Mouse (Mus musculus): ENCODE measurements at regions not wholly inside any gene's neighbourhood (a gene's known extent, or its start where the extent isn't known, plus 50 kb on each side); places are given as distances from the start of the nearest gene placed in this dataset.

DNA sequence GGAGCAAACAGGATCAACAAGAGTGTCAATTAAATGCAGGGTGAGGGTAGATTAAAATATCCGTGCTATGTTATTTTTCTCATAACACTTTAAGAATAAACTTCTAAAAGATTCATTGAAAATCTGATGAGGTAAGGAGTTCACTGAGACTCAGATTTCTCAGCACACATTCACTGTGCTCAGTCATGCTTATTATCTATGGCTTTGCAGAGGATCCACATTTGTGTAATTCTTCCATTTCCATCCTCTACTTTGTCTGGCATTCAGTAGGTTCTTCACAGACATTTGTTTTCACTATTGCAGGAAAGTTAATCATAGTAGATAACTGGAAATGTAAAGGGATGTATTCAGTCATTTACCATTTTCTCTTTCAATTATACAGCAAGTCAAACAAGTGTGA lies 131.8 kb downstream of the Gm9733 start:
- Histone ChIP-seq H3K9me3 (ENCODE audit: low read length) (no peaks in the 10 kb centered on the region), H3K9ac (no peak overlapping the region), H3K27ac (ENCODE audit: low read depth, low read length) (no peak overlapping the region), H3K4me1 (ENCODE audit: insufficient read depth) (no peaks in the 10 kb centered on the region), H3K36me3 (ENCODE audit: insufficient read depth) (no peaks in the 10 kb centered on the region), H3K27me3 (ENCODE audit: insufficient read depth, low read length) (no peaks in the 10 kb centered on the region), H3K4me3 (ENCODE audit: low read depth, low read length) (no peak overlapping the region), H3K4me2 (ENCODE audit: low read depth) (no peak overlapping the region)
- ATAC-seq (no peak), DNase-seq (no peak)
- 25% methylated on average over 1 of the region's 1 CpGs for WGBS
- TF ChIP-seq CTCF (IDR thresholded peaks at IDR 0.05; ENCODE audit: low read depth): no peak

DNA sequence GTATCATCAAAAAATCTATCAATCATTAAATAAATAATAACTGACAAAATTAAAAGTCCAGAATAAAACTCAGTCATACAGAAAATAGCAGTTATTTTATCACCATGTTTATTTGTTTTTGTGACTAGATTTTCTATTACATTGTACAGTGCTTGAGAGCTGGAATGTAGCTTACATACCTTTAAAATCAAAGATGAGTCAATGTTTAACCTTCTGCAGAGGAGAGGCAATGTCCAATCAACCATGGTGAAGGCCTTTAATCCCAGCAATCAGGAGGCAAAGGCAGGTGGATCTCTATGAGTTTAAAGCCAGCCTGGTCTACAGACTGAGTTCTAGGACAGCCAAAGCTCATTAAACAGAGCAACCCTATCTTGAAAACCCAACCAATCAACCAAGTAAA lies 131.1 kb downstream of the Gm9733 start:
- Histone ChIP-seq H3K36me3 (ENCODE audit: insufficient read depth) (no peaks in the 10 kb centered on the region), H3K9ac (no peak overlapping the region), H3K27me3 (ENCODE audit: insufficient read depth, low read length) (no peaks in the 10 kb centered on the region), H3K27ac (ENCODE audit: low read depth, low read length) (no peak overlapping the region), H3K4me1 (ENCODE audit: insufficient read depth) (no peaks in the 10 kb centered on the region), H3K4me2 (ENCODE audit: low read depth) (no peak overlapping the region), H3K4me3 (ENCODE audit: low read depth, low read length) (no peak overlapping the region), H3K9me3 (ENCODE audit: low read length) (no peaks in the 10 kb centered on the region)
- DNase-seq: no peak
- no peak for TF ChIP-seq CTCF (IDR thresholded peaks at IDR 0.05; ENCODE audit: low read depth)
- no peak for ATAC-seq

DNA sequence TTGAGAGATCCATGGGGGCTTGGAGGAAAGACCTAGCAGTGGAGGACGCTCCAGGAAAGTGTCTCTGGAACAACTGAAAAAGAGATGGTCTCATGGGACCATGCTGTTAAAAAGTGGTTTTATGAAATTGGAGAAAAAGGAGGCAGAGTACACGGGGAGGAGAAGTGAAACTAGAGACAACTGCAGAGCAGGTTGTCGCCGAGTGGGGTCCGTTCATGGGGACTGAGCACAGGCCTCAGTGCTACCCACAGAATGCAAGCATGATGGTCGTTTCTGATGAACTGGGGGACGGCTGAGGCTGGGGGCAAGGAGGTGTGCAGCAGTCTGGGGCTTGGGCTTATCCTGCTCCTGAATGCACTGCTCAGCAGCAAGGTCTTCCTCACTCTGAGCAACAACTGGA lies 129.3 kb downstream of the Gm9733 start:
- Histone ChIP-seq H3K27me3 (ENCODE audit: insufficient read depth, low read length) (no peaks in the 10 kb centered on the region), H3K4me1 (ENCODE audit: insufficient read depth) (no peaks in the 10 kb centered on the region), H3K9ac (no peak overlapping the region), H3K4me2 (ENCODE audit: low read depth) (no peak overlapping the region), H3K9me3 (ENCODE audit: low read length) (no peaks in the 10 kb centered on the region), H3K36me3 (ENCODE audit: insufficient read depth) (no peaks in the 10 kb centered on the region), H3K4me3 (ENCODE audit: low read depth, low read length) (no peak overlapping the region), H3K27ac (ENCODE audit: low read depth, low read length) (no peak overlapping the region)
- TF ChIP-seq CTCF (IDR thresholded peaks at IDR 0.05; ENCODE audit: low read depth): no peak
- 87% methylated on average over 7 of the region's 7 CpGs for WGBS
- no peak for DNase-seq
- no peak for ATAC-seq

- no peak for ATAC-seq
- no peak for TF ChIP-seq CTCF (IDR thresholded peaks at IDR 0.05; ENCODE audit: low read depth)
Observed at GRCm38 (mm10) chr3:15205266-15206229, 126.6 kb downstream of the Gm9733 start.

GRCm38 (mm10) chr3:15212357-15212756 lies 119.7 kb downstream of the Gm9733 start:
- Histone ChIP-seq H3K9me3 (ENCODE audit: low read length) (no peaks in the 10 kb centered on the region), H3K4me1 (ENCODE audit: insufficient read depth) (no peaks in the 10 kb centered on the region), H3K36me3 (ENCODE audit: insufficient read depth) (no peaks in the 10 kb centered on the region), H3K27me3 (ENCODE audit: insufficient read depth, low read length) (no peaks in the 10 kb centered on the region), H3K27ac (ENCODE audit: low read depth, low read length) (no peak overlapping the region), H3K4me2 (ENCODE audit: low read depth) (no peak overlapping the region), H3K4me3 (ENCODE audit: low read depth, low read length) (no peak overlapping the region), H3K9ac (no peak overlapping the region)
- TF ChIP-seq CTCF (IDR thresholded peaks at IDR 0.05; ENCODE audit: low read depth): no peak
- WGBS: 87% methylated on average over 3 of the region's 3 CpGs
- no peak for ATAC-seq
- DNase-seq: no peak

More at GRCm38 (mm10) chr3:15205266-15206229, 126.6 kb downstream of the Gm9733 start:
- Histone ChIP-seq H3K4me2 (ENCODE audit: low read depth) (no peak overlapping the region), H3K9me3 (ENCODE audit: low read length) (no peaks in the 10 kb centered on the region), H3K27ac (ENCODE audit: low read depth, low read length) (no peak overlapping the region), H3K4me1 (ENCODE audit: insufficient read depth) (no peaks in the 10 kb centered on the region), H3K27me3 (ENCODE audit: insufficient read depth, low read length) (no peaks in the 10 kb centered on the region), H3K9ac (no peak overlapping the region), H3K36me3 (ENCODE audit: insufficient read depth) (no peaks in the 10 kb centered on the region), H3K4me3 (ENCODE audit: low read depth, low read length) (no peak overlapping the region)
- 10% methylated on average over 6 of the region's 6 CpGs for WGBS
- DNase-seq: no peak

DNA sequence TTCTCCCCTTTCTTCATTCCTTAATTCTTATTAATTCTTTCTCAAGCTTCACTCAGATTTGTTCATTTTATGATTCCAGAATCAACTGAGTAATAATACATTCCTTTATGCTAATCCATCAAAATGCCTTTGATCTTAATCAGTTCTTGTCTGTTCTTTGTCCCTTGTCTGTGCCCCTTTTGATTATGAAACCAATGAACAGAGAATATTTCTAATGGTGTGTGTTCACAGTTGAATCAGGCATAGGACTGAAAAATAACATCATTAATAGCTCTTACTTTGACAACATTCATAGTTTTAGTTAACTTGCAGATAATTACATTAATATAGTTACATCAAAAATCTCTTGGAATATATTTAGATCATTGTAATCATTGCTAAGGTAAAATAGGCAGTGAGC lies 114.5 kb downstream of the Gm9733 start:
- no peaks in the 10 kb centered on the region for H3K36me3 ChIP-seq (ENCODE audit: insufficient read depth)
- H3K27ac ChIP-seq (ENCODE audit: low read depth, low read length): no peak overlapping the region
- H3K27me3 ChIP-seq (ENCODE audit: insufficient read depth, low read length): no peaks in the 10 kb centered on the region
- ATAC-seq (no peak), DNase-seq (no peak)
- H3K9ac ChIP-seq: no peak overlapping the region
- no peaks in the 10 kb centered on the region for H3K4me1 ChIP-seq (ENCODE audit: insufficient read depth)
- no peak overlapping the region for H3K4me2 ChIP-seq (ENCODE audit: low read depth)
- H3K9me3 ChIP-seq (ENCODE audit: low read length): no peaks in the 10 kb centered on the region
- no peak for TF ChIP-seq CTCF (IDR thresholded peaks at IDR 0.05; ENCODE audit: low read depth)
- H3K4me3 ChIP-seq (ENCODE audit: low read depth, low read length): no peak overlapping the region

DNA sequence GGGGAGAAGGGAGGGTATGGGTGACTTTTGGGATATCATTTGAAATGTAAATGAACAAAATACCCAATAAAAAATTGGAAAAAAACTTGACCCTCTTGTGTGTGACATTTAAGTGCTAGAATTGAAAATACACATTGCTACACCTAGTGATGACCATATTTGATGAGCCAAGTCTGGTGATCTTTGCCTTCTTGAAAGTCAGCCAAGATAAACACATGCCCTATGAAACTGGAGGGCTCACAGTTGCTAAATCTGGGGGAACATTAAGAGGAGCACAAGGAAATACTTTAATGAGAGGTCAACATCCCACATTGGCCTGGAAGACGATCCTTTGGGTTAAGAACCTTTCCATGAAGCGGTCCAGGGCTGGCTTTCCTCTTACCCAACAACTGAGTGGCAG lies 112.8 kb downstream of the Gm9733 start:
- H3K36me3 ChIP-seq (ENCODE audit: insufficient read depth): no peaks in the 10 kb centered on the region
- 89% methylated on average over 2 of the region's 2 CpGs for WGBS

More for the DNA sequence above, 112.8 kb downstream of the Gm9733 start:
- ATAC-seq: no peak
- no peaks in the 10 kb centered on the region for H3K9me3 ChIP-seq (ENCODE audit: low read length)
- TF ChIP-seq CTCF (IDR thresholded peaks at IDR 0.05; ENCODE audit: low read depth): no peak
- no peak overlapping the region for H3K9ac ChIP-seq
- no peak overlapping the region for H3K27ac ChIP-seq (ENCODE audit: low read depth, low read length)
- no peaks in the 10 kb centered on the region for H3K27me3 ChIP-seq (ENCODE audit: insufficient read depth, low read length)
- no peak for DNase-seq
- no peaks in the 10 kb centered on the region for H3K4me1 ChIP-seq (ENCODE audit: insufficient read depth)
- no peak overlapping the region for H3K4me3 ChIP-seq (ENCODE audit: low read depth, low read length)
- no peak overlapping the region for H3K4me2 ChIP-seq (ENCODE audit: low read depth)
